Mouse (Mus musculus) bone marrow macrophage, adult 2 months (primary cell): Measurements from ENCODE around the gene Ehmt2.

Source experiments
- CTCF ChIP-seq: IDR thresholded peaks from 2 replicates; pipeline ENCODE4 v1.5.1; 2012; ENCODE audit warnings: low read depth, mild to moderate bottlenecking, low read length, moderate library complexity
- POLR2A ChIP-seq: IDR thresholded peaks from 2 replicates; pipeline ENCODE4 v1.6.1; 2012; ENCODE audit warnings: mild to moderate bottlenecking, low read depth, low read length, borderline replicate concordance

GRCm38 (mm10) chr17:34858670-34859069, 39.6 kb upstream of the Ehmt2 start:
- TF ChIP-seq CTCF = no peak
- no peak for TF ChIP-seq POLR2A
